Mouse (Mus musculus) T-helper 17 cell (primary cell): ENCODE results near the gene St7.
"Not testable (repeated sequence)": the region's sequence is repeated elsewhere in the genome, so short reads cannot be mapped to it uniquely, and the experiment has no call there.

ENCODE experiments used
- in situ Hi-C, 2 experiments: fragments of 300-600 bp; cut with MboI, MseI; formaldehyde crosslinking; loops; 1 replicate in 1 of 2; 2 replicates in 1 of 2; pipeline ENCODE4 v1.15.1; 2025; ENCODE audit warnings: high pct_unique_total_duplicates in 2 of 2

St7 gene

GRCm38 (mm10) chr6:17692647-17693046 is at the start of gene St7:
TSS of gene St7 (plus strand) at chr6:17692933.
- in situ Hi-C loops = no loop called here

- in situ Hi-C loops = loop anchor here in 1 of 2 experiments (25.0 kb wide), 1 partner anchor 1834 kb away; no protein-coding TSS in a partner anchor
Measured at GRCm38 (mm10) chr6:17646107-17646506, 46.6 kb upstream of the St7 start.

GRCm38 (mm10) chr6:17652132-17652531 is 40.6 kb upstream of the St7 start:
- in situ Hi-C loops = loop anchor here in 1 of 2 experiments (10.0 kb wide), 1 partner anchor 547 kb away; no protein-coding TSS in a partner anchor

- in situ Hi-C loops = loop anchor here in 1 of 2 experiments (10.0 kb wide), 1 partner anchor 550 kb away; no protein-coding TSS in a partner anchor
Measured at GRCm38 (mm10) chr6:17655080-17655479, 37.7 kb upstream of the St7 start.

- in situ Hi-C loops = loop anchor here in 1 of 2 experiments (10.0 kb wide), 1 partner anchor 553 kb away; no protein-coding TSS in a partner anchor
Measured at GRCm38 (mm10) chr6:17657308-17657707, 35.4 kb upstream of the St7 start.

- in situ Hi-C loops = no loop called here
Measured at GRCm38 (mm10) chr6:17665348-17665747, 27.4 kb upstream of the St7 start.

- in situ Hi-C loops = no loop called here
Measured at GRCm38 (mm10) chr6:17666024-17666423, 26.7 kb upstream of the St7 start.

GRCm38 (mm10) chr6:17667813-17668212 is 24.9 kb upstream of the St7 start:
- in situ Hi-C loops = no loop called here

GRCm38 (mm10) chr6:17668334-17668733 is 24.4 kb upstream of the St7 start:
- in situ Hi-C loops = no loop called here

GRCm38 (mm10) chr6:17669826-17670225 is 22.9 kb upstream of the St7 start:
- in situ Hi-C loops = no loop called here

- in situ Hi-C loops = loop anchor here (5.0 kb wide), 3 partner anchors 47 to 167 kb away; no protein-coding TSS in a partner anchor
Measured at GRCm38 (mm10) chr6:17675019-17675756, 17.5 kb upstream of the St7 start.

- in situ Hi-C loops = loop anchor here (5.0 kb wide), 3 partner anchors 45 to 165 kb away; no protein-coding TSS in a partner anchor
Measured at GRCm38 (mm10) chr6:17677008-17677407, 15.7 kb upstream of the St7 start.

GRCm38 (mm10) chr6:17680266-17680925 is 12.3 kb upstream of the St7 start:
- in situ Hi-C loops = no loop called here

GRCm38 (mm10) chr6:17681810-17682209 is 10.9 kb upstream of the St7 start:
- in situ Hi-C loops = no loop called here

- in situ Hi-C loops = no loop called here
Measured at GRCm38 (mm10) chr6:17688676-17689075, 4.1 kb upstream of the St7 start.

- in situ Hi-C loops = no loop called here
Measured at GRCm38 (mm10) chr6:17693726-17694549, 1.2 kb downstream of the St7 start.

- in situ Hi-C loops = no loop called here
Measured at GRCm38 (mm10) chr6:17694550-17694951, 1.8 kb downstream of the St7 start.

GRCm38 (mm10) chr6:17696321-17696734 is 3.6 kb downstream of the St7 start:
- in situ Hi-C loops = no loop called here

GRCm38 (mm10) chr6:17700936-17701612 is 8.3 kb downstream of the St7 start:
- in situ Hi-C loops = no loop called here

- in situ Hi-C loops = not testable (repeated sequence)
Measured at GRCm38 (mm10) chr6:17704038-17704437, 11.3 kb downstream of the St7 start.

- in situ Hi-C loops = no loop called here
Measured at GRCm38 (mm10) chr6:17705973-17706372, 13.2 kb downstream of the St7 start.
